Mouse (Mus musculus): Measurements from ENCODE around the gene Selplg. TPM values are rescaled to one million over a fixed set of nuclear protein-coding genes. Genes with fewer than 3 reads are reported as not detected.
"Not testable (repeated sequence)": the region's sequence is repeated elsewhere in the genome, so short reads cannot be mapped to it uniquely, and the experiment has no call there.

Selplg gene
- polyA plus RNA-seq, 1 experiment, result 13.6 TPM

- no peak for DNase-seq
- TF ChIP-seq CTCF (IDR thresholded peaks at IDR 0.05; ENCODE audit: borderline replicate concordance, insufficient read depth, low read depth, low read length), result no peak
- TF ChIP-seq POLR2A (IDR thresholded peaks at IDR 0.05; ENCODE audit: borderline replicate concordance, insufficient read depth, low read length), result no peak
- Histone ChIP-seq H3K4me1 (ENCODE audit: control insufficient read depth, insufficient read depth, low read length) (no peaks in the 10 kb centered on the region), H3K27ac (ENCODE audit: insufficient read depth, low read length) (no peak overlapping the region), H3K27me3 (ENCODE audit: control insufficient read depth, insufficient read depth, low read length) (no peaks in the 10 kb centered on the region), H3K4me3 (replicated peaks; ENCODE audit: insufficient read depth, low read depth, low read length) (no peak overlapping the region)
- 74% methylated on average over 14 of the region's 14 CpGs for WGBS
These were observed 13.9 kb downstream of the Selplg start for GRCm38 (mm10) chr5:113818572-113818971.

DNA sequence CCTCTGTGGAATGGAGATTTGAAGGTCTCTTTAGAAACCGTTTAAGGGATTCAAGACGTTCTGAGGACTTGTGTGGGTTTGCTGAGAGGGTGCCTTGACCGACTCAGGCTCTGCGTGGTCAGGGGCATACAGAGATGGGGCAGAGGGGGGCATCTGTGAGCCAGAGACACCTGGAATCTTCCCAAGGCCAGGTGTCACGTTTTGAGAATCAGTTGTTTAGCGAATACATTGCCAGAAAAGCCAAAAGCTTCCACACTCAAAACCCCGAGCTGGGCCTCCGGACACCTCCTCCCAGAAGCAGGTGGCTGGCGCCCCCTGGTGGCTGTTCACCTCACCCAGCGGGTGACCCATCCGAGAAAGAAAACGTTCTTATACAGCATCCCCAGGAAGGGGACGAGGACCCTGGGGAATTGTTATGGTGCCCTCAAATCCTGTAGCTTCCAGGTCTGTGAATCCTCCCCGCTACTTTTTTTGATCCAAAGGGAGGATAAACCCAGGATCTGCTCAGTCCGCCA lies 16.7 kb downstream of the Selplg start:
- 11% methylated on average over 15 of the region's 15 CpGs for WGBS
- H3K27me3 ChIP-seq (ENCODE audit: control insufficient read depth, insufficient read depth, low read length), result no peaks in the 10 kb centered on the region
- H3K4me3 ChIP-seq (replicated peaks; ENCODE audit: insufficient read depth, low read depth, low read length), result no peak overlapping the region
- no peak overlapping the region for H3K27ac ChIP-seq (ENCODE audit: insufficient read depth, low read length)
- peak; percentile 63 to 72 for DNase-seq
- no peaks in the 10 kb centered on the region for H3K4me1 ChIP-seq (ENCODE audit: control insufficient read depth, insufficient read depth, low read length)
- peak; percentile 86 for TF ChIP-seq CTCF (IDR thresholded peaks at IDR 0.05; ENCODE audit: borderline replicate concordance, insufficient read depth, low read depth, low read length)
- TF ChIP-seq POLR2A (IDR thresholded peaks at IDR 0.05; ENCODE audit: borderline replicate concordance, insufficient read depth, low read length), result no peak

DNA sequence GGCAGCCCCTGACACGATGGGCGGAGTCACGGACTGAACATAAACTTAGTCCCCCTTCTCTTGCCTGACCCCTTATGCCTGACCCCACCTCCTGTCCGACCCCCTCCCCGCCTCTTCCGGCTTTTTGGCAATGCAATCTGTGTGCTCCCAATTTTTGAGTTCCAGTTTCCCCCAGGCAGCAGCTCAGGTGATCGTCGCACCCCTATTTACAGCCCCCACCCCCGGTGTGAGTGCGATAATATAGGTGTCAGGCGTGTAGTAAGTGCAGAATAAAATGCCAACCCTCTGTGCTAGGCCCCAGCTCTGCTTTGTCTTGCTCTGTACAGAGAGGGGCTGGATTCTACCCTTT lies 17.4 kb downstream of the Selplg start:
- Histone ChIP-seq H3K27ac (ENCODE audit: insufficient read depth, low read length) (no peak overlapping the region), H3K4me3 (replicated peaks; ENCODE audit: insufficient read depth, low read depth, low read length) (no peak overlapping the region), H3K4me1 (ENCODE audit: control insufficient read depth, insufficient read depth, low read length) (no peaks in the 10 kb centered on the region), H3K27me3 (ENCODE audit: control insufficient read depth, insufficient read depth, low read length) (no peaks in the 10 kb centered on the region)
- WGBS, result 57% methylated on average over 11 of the region's 11 CpGs
- TF ChIP-seq CTCF (IDR thresholded peaks at IDR 0.05; ENCODE audit: borderline replicate concordance, insufficient read depth, low read depth, low read length) (no peak), POLR2A (IDR thresholded peaks at IDR 0.05; ENCODE audit: borderline replicate concordance, insufficient read depth, low read length) (no peak)
- no peak for DNase-seq

- Histone ChIP-seq H3K27ac (ENCODE audit: insufficient read depth, low read length) (no peak overlapping the region), H3K4me3 (replicated peaks; ENCODE audit: insufficient read depth, low read depth, low read length) (no peak overlapping the region), H3K4me1 (ENCODE audit: control insufficient read depth, insufficient read depth, low read length) (no peaks in the 10 kb centered on the region), H3K27me3 (ENCODE audit: control insufficient read depth, insufficient read depth, low read length) (no peaks in the 10 kb centered on the region)
- DNase-seq, result no peak
- TF ChIP-seq POLR2A (IDR thresholded peaks at IDR 0.05; ENCODE audit: borderline replicate concordance, insufficient read depth, low read length) (no peak), CTCF (IDR thresholded peaks at IDR 0.05; ENCODE audit: borderline replicate concordance, insufficient read depth, low read depth, low read length) (no peak)
- 35% methylated on average over 27 of the region's 27 CpGs for WGBS
These were observed 18.1 kb downstream of the Selplg start for GRCm38 (mm10) chr5:113814111-113815040.

DNA sequence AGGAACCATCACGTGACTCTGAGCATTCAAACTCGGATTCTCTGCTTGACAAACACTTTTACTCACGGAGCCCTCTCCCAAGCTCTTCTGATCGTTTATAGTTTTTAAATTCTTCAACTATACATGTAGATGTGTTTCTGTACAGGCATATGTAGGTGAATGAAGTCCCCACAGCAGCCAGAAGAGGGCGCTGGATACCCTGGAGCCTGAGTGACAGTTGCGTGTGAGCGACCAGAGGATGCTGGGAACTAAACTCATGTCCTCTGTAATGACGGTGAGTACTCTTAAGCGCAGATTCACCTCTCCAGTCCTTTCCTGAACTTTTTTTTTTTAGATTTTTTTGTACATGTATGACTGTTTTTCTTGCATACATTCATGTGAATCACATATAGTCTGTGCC lies 18.8 kb downstream of the Selplg start:
- Histone ChIP-seq H3K27me3 (ENCODE audit: control insufficient read depth, insufficient read depth, low read length) (no peaks in the 10 kb centered on the region), H3K4me1 (ENCODE audit: control insufficient read depth, insufficient read depth, low read length) (no peaks in the 10 kb centered on the region), H3K27ac (ENCODE audit: insufficient read depth, low read length) (no peak overlapping the region), H3K4me3 (replicated peaks; ENCODE audit: insufficient read depth, low read depth, low read length) (no peak overlapping the region)
- 24% methylated on average over 9 of the region's 9 CpGs for WGBS
- TF ChIP-seq POLR2A (IDR thresholded peaks at IDR 0.05; ENCODE audit: borderline replicate concordance, insufficient read depth, low read length) (no peak), CTCF (IDR thresholded peaks at IDR 0.05; ENCODE audit: borderline replicate concordance, insufficient read depth, low read depth, low read length) (peak; percentile 13; the same call in 1 of the 2 replicates)
- no peak for DNase-seq

DNA sequence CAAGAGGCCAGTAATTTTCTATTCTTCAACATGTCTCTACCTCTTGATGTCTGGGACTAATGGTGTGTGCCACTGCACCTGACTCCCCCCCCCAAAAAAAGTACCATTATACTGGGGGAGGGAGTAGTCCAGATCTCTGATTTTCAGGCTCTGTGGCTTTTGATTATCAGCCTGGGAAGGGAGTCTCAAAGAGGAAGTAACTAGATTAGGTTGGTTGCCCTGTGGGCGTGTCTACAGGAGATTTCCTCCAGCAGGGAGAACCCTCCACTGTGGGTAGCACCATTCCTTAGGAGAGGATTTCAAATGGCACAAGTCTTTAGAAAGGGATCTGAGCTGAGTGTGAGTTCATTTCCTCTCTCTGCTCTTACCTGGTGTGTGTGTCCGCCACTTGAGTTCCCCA lies 19.8 kb downstream of the Selplg start:
- WGBS, result 93% methylated on average over 2 of the region's 2 CpGs

DNA sequence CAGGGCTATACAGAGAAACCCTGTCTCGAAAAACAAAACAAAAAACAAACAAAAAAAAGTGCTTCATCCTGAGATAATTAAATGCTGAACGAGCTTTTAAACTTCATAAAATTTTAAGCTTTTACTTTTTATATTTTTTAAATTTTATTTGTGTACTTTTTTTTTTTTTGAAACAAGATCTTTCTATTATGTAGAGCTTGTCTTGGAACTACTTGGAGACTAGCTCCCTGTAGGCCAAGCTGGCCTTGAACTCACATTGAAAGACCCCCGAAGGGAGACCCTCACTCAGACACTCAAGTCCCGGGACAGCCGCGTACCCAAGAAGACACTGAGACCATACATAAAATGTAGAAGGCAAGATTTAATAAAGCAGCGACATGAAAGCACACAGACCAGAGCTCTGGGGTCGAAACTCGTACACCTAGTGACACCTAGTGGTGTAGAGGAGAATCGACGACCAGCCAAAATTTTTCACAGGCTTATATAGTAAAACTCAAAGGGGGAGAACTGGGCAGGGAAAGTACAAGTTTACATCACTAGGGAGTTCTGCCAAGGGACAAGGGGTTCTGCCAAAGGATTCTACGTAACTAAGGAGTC lies 20.5 kb downstream of the Selplg start:
- not testable (repeated sequence) for H3K4me3 ChIP-seq (replicated peaks; ENCODE audit: insufficient read depth, low read depth, low read length); H3K27ac ChIP-seq (ENCODE audit: insufficient read depth, low read length); H3K4me1 ChIP-seq (ENCODE audit: control insufficient read depth, insufficient read depth, low read length); DNase-seq; H3K27me3 ChIP-seq (ENCODE audit: control insufficient read depth, insufficient read depth, low read length)
- peak; percentile 16; the same call in 1 of the 2 replicates for TF ChIP-seq CTCF (IDR thresholded peaks at IDR 0.05; ENCODE audit: borderline replicate concordance, insufficient read depth, low read depth, low read length)
- WGBS, result 21% methylated on average over 11 of the region's 12 CpGs

More for the DNA sequence above, 19.8 kb downstream of the Selplg start:
- H3K27me3 ChIP-seq (ENCODE audit: control insufficient read depth, insufficient read depth, low read length), result no peaks in the 10 kb centered on the region
- no peak overlapping the region for H3K4me3 ChIP-seq (replicated peaks; ENCODE audit: insufficient read depth, low read depth, low read length)
- H3K27ac ChIP-seq (ENCODE audit: insufficient read depth, low read length), result no peak overlapping the region
- TF ChIP-seq POLR2A (IDR thresholded peaks at IDR 0.05; ENCODE audit: borderline replicate concordance, insufficient read depth, low read length) (no peak), CTCF (IDR thresholded peaks at IDR 0.05; ENCODE audit: borderline replicate concordance, insufficient read depth, low read depth, low read length) (no peak)
- DNase-seq, result no peak
- H3K4me1 ChIP-seq (ENCODE audit: control insufficient read depth, insufficient read depth, low read length), result no peaks in the 10 kb centered on the region
